Mouse (Mus musculus) large intestine, adult 2 months (tissue): ENCODE measurements around the gene Socs7. TPM values are rescaled to one million over a fixed set of nuclear protein-coding genes. Genes with fewer than 3 reads are reported as not detected.

Experiments
- DNase-seq: peaks from one replicate; pipeline ENCODE4 v3.0.0-alpha.2; 2012; ENCODE audit warnings: low read depth, low spot score
- WGBS: fragments of 180-500 bp; shearing (Covaris S2); methylation state at CpG from one replicate; pipeline ENCODE4 v1.1.7; 2018; 5-methylcytosine and 5-hydroxymethylcytosine counted together
- polyA plus RNA-seq: library from polyadenylated mRNA; depleted of rRNA; stranded (reverse); fragments of >200 nt; gene quantifications from 2 replicates; pipeline ENCODE4 v1.2.3, GENCODE M21; 2012; rRNA removed

The Socs7 gene
- polyA plus RNA-seq, 1 experiment, result 4.3 TPM

DNA sequence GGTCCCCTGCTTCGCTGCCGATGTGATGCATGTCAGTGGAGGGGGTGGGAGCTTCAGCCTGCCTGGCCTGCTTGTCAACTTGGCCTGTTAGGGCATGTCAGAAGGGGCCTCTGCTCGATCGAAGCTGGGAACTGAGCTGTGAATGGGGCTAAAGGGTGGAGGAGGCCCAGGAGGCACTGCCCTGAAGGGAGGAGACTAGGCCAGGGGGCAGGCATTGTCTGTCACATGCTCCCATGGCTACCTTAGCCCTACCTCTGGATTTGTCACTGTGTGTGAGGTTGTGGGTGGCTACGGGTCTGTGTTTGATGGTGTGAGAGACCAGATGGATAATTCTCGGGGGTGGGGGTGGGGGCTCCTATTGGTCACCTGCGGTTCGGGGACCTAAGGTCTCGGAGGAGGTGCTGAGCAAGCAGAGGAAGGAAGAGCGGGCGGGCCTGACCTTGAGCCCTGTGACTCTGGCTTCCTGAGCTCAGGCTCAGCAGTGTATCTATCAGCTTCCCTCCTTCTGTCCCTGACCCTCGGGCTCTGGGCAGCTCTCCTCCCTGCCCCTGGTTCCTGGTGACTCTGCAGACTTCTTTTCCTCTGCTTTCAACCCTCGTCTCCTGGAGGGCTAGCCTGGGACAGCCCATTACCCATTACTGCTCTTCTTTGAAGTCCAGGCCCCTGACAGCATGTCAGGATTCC lies 73.6 kb downstream of the Socs7 start:
- no peak for DNase-seq
- WGBS, result 46% methylated on average over 13 of the region's 13 CpGs

DNA sequence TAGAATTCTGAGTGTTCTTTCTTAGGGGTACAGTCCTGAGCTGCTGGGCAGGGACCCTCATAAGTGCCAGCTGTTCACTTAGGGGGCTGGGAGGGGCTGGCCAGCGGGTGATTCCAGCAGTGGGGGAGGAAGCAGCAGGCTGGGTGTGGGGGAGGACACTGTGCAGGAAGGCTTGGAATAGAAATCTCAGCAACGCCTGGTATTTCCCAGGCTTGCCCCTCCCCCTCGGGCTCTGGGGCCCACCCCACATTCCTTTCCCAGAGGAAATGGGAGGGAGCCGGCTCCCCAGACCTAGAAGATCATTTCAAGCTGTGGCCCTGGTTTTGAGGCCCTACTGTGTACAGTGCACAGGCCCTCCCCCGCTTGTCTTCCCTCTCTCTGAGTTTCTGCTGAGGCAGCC lies 75.4 kb downstream of the Socs7 start:
- no peak for DNase-seq
- 34% methylated on average over 5 of the region's 5 CpGs for WGBS

DNA sequence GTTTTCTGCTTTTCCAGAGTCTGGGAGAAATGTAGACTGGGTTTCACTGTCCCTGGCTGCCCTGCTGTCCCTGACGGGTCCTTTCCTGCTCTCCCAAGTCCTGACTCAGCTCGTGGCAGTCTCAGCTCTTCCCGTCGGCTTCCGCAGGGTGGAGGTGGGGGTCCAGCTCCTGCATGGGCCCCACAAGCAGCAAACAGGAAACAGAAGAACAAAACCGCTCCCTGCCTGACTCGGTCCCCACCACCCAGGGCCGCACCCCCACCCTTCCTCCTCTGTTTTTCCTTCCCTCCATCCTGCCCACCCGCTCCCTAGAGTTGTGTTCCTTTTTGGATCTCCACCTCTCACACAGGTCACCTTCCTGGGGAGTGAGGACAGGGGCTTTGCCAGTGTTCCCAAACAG lies 76.5 kb downstream of the Socs7 start:
- 71% methylated on average over 9 of the region's 9 CpGs for WGBS
- DNase-seq, result no peak

DNA sequence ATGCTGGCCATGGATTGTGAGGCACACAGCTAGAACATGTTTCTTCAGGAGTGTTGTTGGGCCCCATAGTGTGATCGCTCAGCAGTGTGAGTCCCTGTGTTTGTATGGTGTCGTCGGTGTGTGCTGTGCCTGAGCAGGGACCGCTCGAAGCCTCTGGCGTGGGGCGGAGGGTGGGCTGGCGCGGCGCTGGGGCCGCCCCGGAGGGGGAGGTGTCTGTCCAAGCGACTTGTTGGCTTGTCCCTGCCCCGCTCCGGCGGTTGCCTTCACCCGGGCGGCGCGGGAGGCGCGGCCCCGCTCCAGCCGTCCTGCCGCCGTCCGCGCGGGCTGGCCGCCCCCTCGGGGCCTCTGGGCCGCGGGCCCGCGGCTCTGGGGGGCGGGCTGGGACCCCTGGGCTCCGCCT lies 77.6 kb downstream of the Socs7 start:
- WGBS, result 4% methylated on average over 32 of the region's 37 CpGs
- DNase-seq, result no peak

DNA sequence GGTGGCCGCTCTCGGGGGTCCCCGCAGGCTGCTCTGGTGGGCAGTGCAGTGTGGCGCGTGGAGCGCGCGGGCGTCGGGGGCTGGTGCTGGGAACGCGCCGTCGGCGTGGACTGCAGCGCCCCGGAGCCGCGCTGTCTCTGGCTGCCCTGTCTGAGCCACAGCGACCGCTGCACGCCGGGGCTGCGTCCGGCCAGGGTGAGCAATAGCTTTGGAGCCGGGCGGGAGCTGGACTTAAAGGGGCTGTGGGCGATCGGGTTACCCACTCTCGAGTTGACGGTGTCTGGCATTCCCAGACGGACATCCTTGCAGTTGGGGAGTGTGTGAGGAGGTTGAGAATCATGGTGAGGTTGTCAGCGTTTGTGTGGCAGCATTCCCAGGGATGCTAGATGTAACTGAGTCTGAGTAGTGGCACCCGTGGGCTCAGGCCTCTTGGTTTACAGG lies 78.1 kb downstream of the Socs7 start:
- WGBS, result 4% methylated on average over 34 of the region's 34 CpGs
- DNase-seq, result no peak

DNA sequence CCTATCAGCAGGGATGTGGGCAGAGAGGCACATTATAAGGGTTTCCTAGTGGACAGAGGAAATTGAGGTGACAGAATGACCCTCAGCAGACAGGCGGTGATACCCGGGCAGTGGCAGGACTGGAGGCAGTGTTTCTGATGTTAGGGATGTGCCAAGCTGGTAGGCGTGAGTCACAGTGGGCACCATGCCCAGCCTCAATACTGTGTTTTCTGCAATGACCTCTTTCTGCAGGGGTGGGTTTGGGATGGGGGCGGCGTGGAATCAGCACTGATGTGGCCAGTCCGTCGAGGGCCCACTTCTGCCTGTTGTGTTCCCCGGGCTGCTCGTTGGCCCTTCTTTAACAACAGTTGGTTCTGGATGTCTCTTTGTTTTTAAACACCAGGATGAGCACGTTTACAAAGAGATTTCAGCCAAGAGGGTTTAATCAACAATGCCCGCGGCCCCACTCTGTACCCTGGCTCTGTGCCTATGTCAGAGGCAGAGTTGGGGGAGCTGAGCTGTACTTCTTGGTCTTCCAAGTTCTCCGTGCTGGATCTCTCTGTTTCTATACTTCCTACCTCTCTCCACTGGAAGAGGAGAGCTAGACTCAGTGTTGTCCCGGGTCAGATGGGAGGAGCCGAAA lies 78.8 kb downstream of the Socs7 start:
- 30% methylated on average over 15 of the region's 15 CpGs for WGBS
- no peak for DNase-seq

DNA sequence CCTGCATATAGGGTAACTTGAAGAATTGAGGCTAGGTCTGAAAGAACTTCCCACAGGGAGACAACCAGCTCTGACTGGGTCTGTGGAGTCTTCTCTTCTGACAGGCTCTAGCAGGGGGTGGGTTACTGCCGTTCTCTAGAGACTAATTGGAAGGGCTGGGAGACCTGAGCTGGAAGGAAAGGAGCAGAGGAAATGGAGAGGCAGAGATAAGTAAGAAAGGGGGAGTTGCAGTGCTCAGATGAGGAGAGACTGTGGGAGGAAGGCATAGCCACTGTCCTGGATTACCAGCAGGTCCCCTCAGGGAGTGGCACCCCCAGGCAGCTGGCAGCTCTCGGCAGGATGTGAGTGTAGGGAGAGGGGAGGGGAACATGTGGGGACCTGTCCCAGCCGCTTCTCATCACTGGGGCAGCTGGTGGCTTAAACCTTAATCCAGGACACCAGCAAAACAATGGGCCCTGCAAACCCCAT lies 79.3 kb downstream of the Socs7 start:
- 18% methylated on average over 3 of the region's 3 CpGs for WGBS
- no peak for DNase-seq

DNA sequence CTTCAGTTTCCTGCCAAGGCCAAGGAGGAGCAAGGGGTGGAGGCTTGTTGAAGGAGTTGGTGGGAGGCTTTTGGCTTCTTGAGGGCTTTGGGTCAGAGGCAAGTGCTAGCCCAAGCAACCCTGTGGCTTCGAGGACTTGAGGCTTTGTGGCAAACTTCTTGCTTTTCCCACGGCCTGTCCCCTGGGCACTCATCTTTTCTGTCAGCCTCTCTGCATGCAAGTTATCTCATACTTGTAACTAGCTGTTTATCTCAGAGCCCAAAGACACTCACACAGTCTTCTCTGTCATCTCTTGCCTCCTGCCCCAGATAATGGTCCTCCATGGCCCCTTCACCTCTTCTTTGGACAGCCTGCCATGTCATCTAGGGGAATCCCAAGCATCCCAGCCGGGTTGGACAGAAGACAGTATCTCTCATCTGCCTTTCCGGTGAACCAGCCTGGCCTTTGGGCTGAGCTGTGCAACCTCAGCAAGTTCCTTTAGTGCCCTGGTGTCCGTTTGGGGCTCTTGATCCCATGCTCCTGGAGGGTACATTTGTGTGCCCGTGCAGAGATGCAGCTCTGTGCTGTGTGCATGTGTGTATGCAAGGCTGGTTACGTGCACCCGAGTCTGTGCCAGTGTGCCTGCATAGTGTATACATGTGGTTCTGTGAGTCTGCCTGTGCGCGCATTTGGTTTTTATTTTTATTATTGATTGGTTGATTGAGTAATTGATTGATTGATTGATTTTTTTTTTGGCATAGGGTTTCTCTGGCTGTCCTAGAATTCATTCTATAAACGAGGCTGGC lies 80.7 kb downstream of the Socs7 start:
- 80% methylated on average over 11 of the region's 11 CpGs for WGBS
- no peak for DNase-seq

DNA sequence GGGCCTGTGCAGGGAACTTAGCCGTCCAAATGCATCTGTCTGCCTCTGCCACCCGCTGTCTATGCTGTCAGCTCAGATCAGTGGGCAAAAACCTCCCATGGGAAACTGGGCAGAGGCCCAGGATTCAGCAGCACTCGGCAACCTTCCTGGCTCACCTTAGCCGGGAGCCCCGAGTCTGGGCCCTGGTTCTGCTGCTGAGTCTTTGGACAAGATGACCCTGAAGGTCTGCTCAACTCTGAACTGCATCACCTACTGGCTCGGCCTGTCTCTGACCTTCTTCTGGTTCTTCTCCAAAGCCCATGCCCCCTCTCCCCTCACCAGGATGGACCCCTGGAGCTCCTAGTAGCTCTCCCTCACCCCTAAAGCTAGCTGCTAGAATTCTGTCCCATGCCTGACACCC lies 83.2 kb downstream of the Socs7 start:
- DNase-seq, result no peak
- WGBS, result 88% methylated on average over 6 of the region's 6 CpGs

DNA sequence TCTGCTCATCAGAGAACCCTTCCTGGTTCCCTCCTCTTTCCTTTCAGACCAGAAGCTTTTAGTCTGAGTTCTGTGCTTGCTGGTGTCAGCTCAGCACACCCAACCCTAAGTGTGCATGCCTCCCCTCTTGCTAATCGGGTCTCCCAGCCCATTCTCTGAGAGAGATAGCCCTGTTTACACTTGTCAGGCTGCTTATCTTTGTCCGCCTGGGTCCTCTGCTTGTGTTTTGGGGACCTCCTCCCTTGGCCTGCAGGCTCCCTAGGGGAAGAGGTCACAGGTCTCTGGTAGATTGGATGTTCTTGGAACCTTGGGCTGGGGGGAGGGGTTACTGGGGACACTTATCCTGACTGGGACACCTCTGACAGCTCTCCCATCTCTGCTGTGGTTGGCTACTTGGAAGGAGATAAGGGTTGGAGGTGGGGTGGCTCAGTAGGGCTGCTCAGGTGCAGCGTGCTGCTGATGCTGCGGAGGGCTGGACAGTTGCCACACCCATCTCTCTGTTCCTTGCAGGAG lies 83.7 kb downstream of the Socs7 start:
- DNase-seq, result no peak
- WGBS, result 52% methylated on average over 4 of the region's 4 CpGs

DNA sequence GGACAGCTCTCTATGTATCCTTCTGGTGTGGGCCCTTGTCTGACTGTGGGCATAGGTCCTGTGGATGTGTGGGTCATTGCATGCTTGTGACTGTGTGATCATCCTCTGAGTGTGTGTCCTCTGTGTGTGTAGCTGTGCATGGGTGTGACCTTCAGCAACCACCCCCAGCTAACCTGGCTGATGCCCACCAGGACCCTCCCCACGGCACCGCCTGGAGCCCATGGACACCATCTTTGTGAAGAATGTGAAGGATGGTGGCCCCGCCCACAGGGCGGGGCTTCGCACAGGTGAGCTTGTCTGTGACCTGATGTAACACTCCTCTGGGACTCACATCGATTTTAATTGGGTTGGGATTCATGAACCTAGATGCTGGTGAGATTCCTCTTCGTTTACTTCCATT lies 85.6 kb downstream of the Socs7 start:
- WGBS, result 72% methylated on average over 7 of the region's 7 CpGs
- DNase-seq, result no peak

Other genes with a start within 250 kb of the Socs7 start
- 0.92 and 1.1 TPM in 2 replicates for gene Tbx21, start 247.2 kb upstream of the Socs7 start, polyA plus RNA-seq
- 3.1 and 3.7 TPM in 2 replicates for gene Tbkbp1, start 211.1 kb upstream of the Socs7 start, polyA plus RNA-seq
- 30.8 and 41.2 TPM in 2 replicates for gene Kpnb1, start 174.7 kb upstream of the Socs7 start, polyA plus RNA-seq
- 33.8 and 48.1 TPM in 2 replicates for gene Npepps, start 81.9 kb upstream of the Socs7 start, polyA plus RNA-seq
- gene Mrpl45, start 46.8 kb upstream of the Socs7 start, polyA plus RNA-seq, result 16.5 and 17.5 TPM in 2 replicates
- gene Gpr179, start 10.5 kb upstream of the Socs7 start, polyA plus RNA-seq, result 0.06 and 0.11 TPM in 2 replicates
- gene Arhgap23, start 53.0 kb downstream of the Socs7 start, polyA plus RNA-seq, result 5.7 and 6.4 TPM in 2 replicates
- gene 4933428G20Rik, start 137.8 kb downstream of the Socs7 start, polyA plus RNA-seq, result not detected in 2 replicates
- 0.14 and 0.19 TPM in 2 replicates for gene Srcin1, start 213.6 kb downstream of the Socs7 start, polyA plus RNA-seq